Mouse (Mus musculus) gastrocnemius, postnatal 14 days (tissue): ENCODE data around the gene Satb2. TPM values are rescaled to one million over a fixed set of nuclear protein-coding genes. Genes with fewer than 3 reads are reported as not detected.

Experiments
- DNase-seq: peaks from one replicate; pipeline ENCODE4 v3.0.0; 2021; ENCODE audit warnings: mixed read lengths
- intact Hi-C: fragments of 180-260 bp; cut with DNase I; formaldehyde crosslinking; loops from one replicate; pipeline ENCODE4 v1.15.1; 2025; ENCODE audit warnings: low total_unique reads
- total RNA-seq, 2 experiments: library from RNA; stranded (reverse); gene quantifications; 2 replicates each; pipeline ENCODE4 v1.2.3; 2021

Gene Satb2
- total RNA-seq, 2 experiments from 2014 or later = 0.35 to 0.40 TPM

GRCm38 (mm10) chr1:56951525-56951924 is 26.9 kb downstream of the Satb2 start:
- intact Hi-C loops = no loop called here
- DNase-seq = no peak

- DNase-seq = no peak
- intact Hi-C loops = no loop called here
Observed at GRCm38 (mm10) chr1:56939432-56939831, 39.0 kb downstream of the Satb2 start.

- no peak for DNase-seq
- intact Hi-C loops = no loop called here
Observed at GRCm38 (mm10) chr1:56938432-56938831, 40.0 kb downstream of the Satb2 start.

- DNase-seq = no peak
- intact Hi-C loops = no loop called here
Observed at GRCm38 (mm10) chr1:56936554-56936953, 41.9 kb downstream of the Satb2 start.

- intact Hi-C loops = no loop called here
- DNase-seq = no peak
Observed at GRCm38 (mm10) chr1:56933821-56934220, 44.6 kb downstream of the Satb2 start.

GRCm38 (mm10) chr1:56930096-56930495 is 48.4 kb downstream of the Satb2 start:
- intact Hi-C loops = no loop called here

GRCm38 (mm10) chr1:56928731-56929130 is 49.7 kb downstream of the Satb2 start:
- intact Hi-C loops = no loop called here

More at GRCm38 (mm10) chr1:56930096-56930495, 48.4 kb downstream of the Satb2 start:
- DNase-seq = no peak

GRCm38 (mm10) chr1:56920472-56920871 is 58.0 kb downstream of the Satb2 start:
- intact Hi-C loops = no loop called here
- DNase-seq = no peak

More at GRCm38 (mm10) chr1:56928731-56929130, 49.7 kb downstream of the Satb2 start:
- no peak for DNase-seq

- no peak for DNase-seq
- intact Hi-C loops = no loop called here
Observed at GRCm38 (mm10) chr1:56914279-56914678, 64.2 kb downstream of the Satb2 start.

- no peak for DNase-seq
- intact Hi-C loops = no loop called here
Observed at GRCm38 (mm10) chr1:56900706-56901287, 77.7 kb downstream of the Satb2 start.

- DNase-seq = no peak
- intact Hi-C loops = no loop called here
Observed at GRCm38 (mm10) chr1:56900187-56900586, 78.3 kb downstream of the Satb2 start.

GRCm38 (mm10) chr1:56898606-56899396 is 79.6 kb downstream of the Satb2 start:
- intact Hi-C loops = no loop called here
- DNase-seq = no peak

- no peak for DNase-seq
- intact Hi-C loops = no loop called here
Observed at GRCm38 (mm10) chr1:56897492-56898180, 80.8 kb downstream of the Satb2 start.

- intact Hi-C loops = no loop called here
- DNase-seq = no peak
Observed at GRCm38 (mm10) chr1:56896670-56897069, 81.8 kb downstream of the Satb2 start.

- no peak for DNase-seq
- intact Hi-C loops = no loop called here
Observed at GRCm38 (mm10) chr1:56892766-56893165, 85.7 kb downstream of the Satb2 start.

GRCm38 (mm10) chr1:56888939-56889338 is 89.5 kb downstream of the Satb2 start:
- DNase-seq = no peak
- intact Hi-C loops = no loop called here

- intact Hi-C loops = no loop called here
- no peak for DNase-seq
Observed at GRCm38 (mm10) chr1:56887524-56887923, 90.9 kb downstream of the Satb2 start.

- DNase-seq = peak; percentile 3
- intact Hi-C loops = no loop called here
Observed at GRCm38 (mm10) chr1:56871485-56871884, 107.0 kb downstream of the Satb2 start.

GRCm38 (mm10) chr1:56865246-56865645 is 113.2 kb downstream of the Satb2 start:
- intact Hi-C loops = no loop called here
- no peak for DNase-seq

GRCm38 (mm10) chr1:56862799-56863198 is 115.7 kb downstream of the Satb2 start:
- intact Hi-C loops = no loop called here
- no peak for DNase-seq

- intact Hi-C loops = no loop called here
Observed at GRCm38 (mm10) chr1:56857202-56857601, 121.2 kb downstream of the Satb2 start.

More at GRCm38 (mm10) chr1:56857202-56857601, 121.2 kb downstream of the Satb2 start:
- DNase-seq = no peak
